In the genomic region with DNA sequence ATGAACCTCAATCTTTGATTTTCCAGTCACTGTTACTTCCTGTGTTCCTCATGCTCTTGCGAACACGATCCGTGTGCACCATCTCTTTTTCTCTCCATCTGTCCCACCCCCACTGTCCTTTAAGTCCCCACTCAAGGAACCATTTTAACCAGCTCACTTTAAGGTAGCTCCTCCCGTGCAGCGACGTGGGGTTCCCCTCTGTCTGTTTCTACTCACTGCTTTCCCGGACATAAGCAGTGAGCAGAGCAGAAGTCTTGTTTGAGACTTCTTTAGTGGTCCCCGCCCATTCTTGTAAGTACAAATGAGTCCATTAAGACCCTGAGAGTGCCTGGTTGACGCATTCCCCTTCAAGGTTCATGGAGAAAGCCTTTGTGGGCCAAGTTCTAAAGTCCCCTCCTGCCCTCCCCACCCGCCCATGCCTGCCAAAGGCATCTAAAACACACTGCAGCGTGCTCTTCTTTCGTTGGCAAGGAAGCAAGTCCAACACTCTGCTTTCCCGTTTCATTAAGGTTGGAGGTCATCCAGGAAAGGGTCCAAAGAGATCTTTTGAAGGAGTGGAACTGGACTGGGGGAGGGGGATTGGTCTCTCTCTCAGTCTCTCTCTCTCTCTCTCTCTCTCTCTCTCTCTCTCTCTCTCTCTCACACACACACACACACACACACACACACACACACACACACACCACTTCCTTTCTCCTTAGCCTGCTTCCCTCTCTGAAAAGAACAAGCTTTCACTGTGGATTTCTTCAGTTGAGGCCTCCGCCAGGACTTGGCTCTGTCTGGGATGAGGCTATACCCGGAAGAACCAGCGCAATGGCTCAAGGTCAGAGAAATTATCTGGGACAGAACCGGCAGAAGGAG, we compare ENCODE assay signal across 9 mouse cellular contexts. TPM values are rescaled to one million over a fixed set of nuclear protein-coding genes. Genes with fewer than 3 reads are reported as not detected.
A peak's percentile ranks its signal among the peaks of the same experiment; 100 is the strongest.
DNase-seq lines count a peak whose midpoint lies in the region; ATAC-seq and TF ChIP-seq lines count a peak whose summit lies in the region.
"Had no signal": no experiment of that assay in that cellular context is flagged by ENCODE, and none has a peak within 500 bp of the region (broad histone marks: within the 10 kb centered on the region; RNA-seq: fewer than 3 reads in every experiment).

No protein-coding gene starts in this region.

- H3K4me3 ChIP-seq in layer of hippocampus, adult 2 months: peak overlapping the region; percentile 41
- H3K4me3 ChIP-seq in brown adipose tissue, adult 24 weeks (ENCODE audit: insufficient read depth, low read depth, low read length): no peak overlapping the region

- peaks cover 19% of the 10 kb centered on the region; the same call in 1 of the 2 replicates for H3K4me1 ChIP-seq in brown adipose tissue, adult 24 weeks (ENCODE audit: control insufficient read depth, insufficient read depth, insufficient read length, low read length)

- intact Hi-C loops in heart, postnatal 36 days (cut with DNase I): no loop called here

- peak; percentile 14 to 52 for DNase-seq in layer of hippocampus, adult 2 months (ENCODE audit: low spot score in 2 of 2)
- DNase-seq in layer of hippocampus, adult 9-10 months (ENCODE audit: low spot score): no peak
- DNase-seq in heart, postnatal 36 days: peak; percentile 40 to 43
- DNase-seq in lung, postnatal 14 days: peak; percentile 46
- DNase-seq in embryo, embryonic 10 days (ENCODE audit: low spot score): no peak

- ATAC-seq in megakaryocyte-erythroid progenitor cell, adult 5-6 weeks (replicated peaks; ENCODE audit: low FRiP score, low TSS enrichment, poor library complexity, severe bottlenecking): no peak
- ATAC-seq in monocyte, adult 5-6 weeks (replicated peaks; ENCODE audit: insufficient number of reproducible peaks, low FRiP score, low TSS enrichment, poor library complexity, severe bottlenecking): no peak

- TF ChIP-seq CTCF in layer of hippocampus, adult 2 months (conservative IDR thresholded peaks at IDR 0.05): no peak

- H3K27ac ChIP-seq in layer of hippocampus, adult 2 months: peak overlapping the region; percentile 78
- H3K27ac ChIP-seq in brown adipose tissue, adult 24 weeks (replicated peaks; ENCODE audit: low read depth, low read length): peak overlapping the region; percentile 77
- H3K27ac ChIP-seq: kidney, postnatal 0 days had no signal

RNA-seq across cellular contexts. Expression of a gene that starts 30.9 kb away (rescaled TPM):
- total RNA-seq in layer of hippocampus, adult 2 months (2021): 10 to 100 TPM; 54.8 to 70.0 TPM
- 88.4 and 124 TPM in 2 replicates for polyA plus RNA-seq in brown adipose tissue, adult 24 weeks (2012; ENCODE audit: insufficient read depth, insufficient read length, missing spikeins)
- total RNA-seq in heart, postnatal 36 days (2021): 100 to 1,000 TPM in 1 of 2 experiments, 10 to 100 TPM in 1; 65.8 to 116 TPM
- total RNA-seq in megakaryocyte-erythroid progenitor cell, adult 5-6 weeks (2014; fragmentation: Nextera tagmentation): not detected in 2 replicates
- not detected in 2 replicates for total RNA-seq in megakaryocyte-erythroid progenitor cell, adult 5-6 weeks (2017)
- total RNA-seq in monocyte, adult 5-6 weeks (2017): not detected in 3 replicates

Comparison
In these comparisons a context has a peak if more than half of its experiments do, and no peak if none do; other contexts are left out.
1. DNase-seq: peak in layer of hippocampus, adult 2 months (2 of 2), heart, postnatal 36 days (2 of 2) and lung, postnatal 14 days (single experiment); none in layer of hippocampus, adult 9-10 months (single experiment) and embryo, embryonic 10 days (single experiment).
2. RNA of a gene that starts 30.9 kb away (total RNA-seq): 65.8 to 116 TPM in heart, postnatal 36 days and 54.8 to 70.0 TPM in layer of hippocampus, adult 2 months; not detected in megakaryocyte-erythroid progenitor cell, adult 5-6 weeks and not detected in monocyte, adult 5-6 weeks; every median in the first group is over 10 times any median in the second.